Comparison of ENCODE assay signal across 11 mouse cellular contexts in genomic region chr4:153806180-153806692, GRCm38 (mm10).
DNase-seq lines count a peak whose midpoint lies in the region; ATAC-seq and TF ChIP-seq lines count a peak whose summit lies in the region.
"Had no signal": no experiment of that assay in that cellular context is flagged by ENCODE, and none has a peak within 500 bp of the region (broad histone marks: within the 10 kb centered on the region; RNA-seq: fewer than 3 reads in every experiment).

No protein-coding gene starts in this region.

- no peak overlapping the region for H3K27ac ChIP-seq in lung, postnatal 0 days (ENCODE audit: low read length)
- no peak overlapping the region for H3K27ac ChIP-seq in embryonic facial prominence, embryonic 15.5 days (replicated peaks)
- no peak overlapping the region for H3K27ac ChIP-seq in intestine, embryonic 16.5 days (ENCODE audit: low read length)
- no peak overlapping the region for H3K27ac ChIP-seq in stomach, embryonic 16.5 days (ENCODE audit: low read length)
- H3K27ac ChIP-seq: liver, embryonic 13.5 days had no signal

- no peak overlapping the region for H3K4me2 ChIP-seq in lung, postnatal 0 days (replicated peaks; ENCODE audit: low read depth, low read length)
- 0 out of 2 replicates have a peak overlapping the region, but pooled peaks have one; percentile 1 for H3K4me2 ChIP-seq in embryonic facial prominence, embryonic 15.5 days (replicated peaks)
- H3K4me2 ChIP-seq in intestine, embryonic 16.5 days (ENCODE audit: low read depth, low read length) = peak overlapping the region; percentile 12
- peak overlapping the region; percentile 30 for H3K4me2 ChIP-seq in stomach, embryonic 16.5 days (ENCODE audit: low read depth, low read length)
- H3K4me2 ChIP-seq: liver, embryonic 13.5 days had no signal

- no peaks in the 10 kb centered on the region for H3K36me3 ChIP-seq in lung, postnatal 0 days (ENCODE audit: insufficient read depth, low read length)
- H3K36me3 ChIP-seq in embryonic facial prominence, embryonic 15.5 days = no peaks in the 10 kb centered on the region
- H3K36me3 ChIP-seq in intestine, embryonic 16.5 days (ENCODE audit: control insufficient read depth, insufficient read depth, low read length) = no peaks in the 10 kb centered on the region
- no peaks in the 10 kb centered on the region for H3K36me3 ChIP-seq in stomach, embryonic 16.5 days (ENCODE audit: control insufficient read depth, insufficient read depth, low read length)
- H3K36me3 ChIP-seq: liver, embryonic 13.5 days had no signal

- intact Hi-C loops in gastrocnemius, postnatal 14 days (cut with DNase I; ENCODE audit: low total_unique reads) = no loop called here

- DNase-seq in lung, postnatal 0 days (ENCODE audit: low spot score) = peak; percentile 28
- DNase-seq in lung, postnatal 25 days (ENCODE audit: low spot score) = no peak
- no peak for DNase-seq in adrenal gland, adult 8-10 months
- no peak for DNase-seq in gastrocnemius, postnatal 14 days
- DNase-seq in T-cell, adult 2 months (ENCODE audit: low spot score) = no peak
- DNase-seq: cerebellum, adult 11 months; kidney, postnatal 25 days; liver, embryonic 13.5 days had no signal

- H3K9me3 ChIP-seq in lung, postnatal 0 days (ENCODE audit: low read length) = no peaks in the 10 kb centered on the region
- no peaks in the 10 kb centered on the region for H3K9me3 ChIP-seq in embryonic facial prominence, embryonic 15.5 days (replicated peaks)
- H3K9me3 ChIP-seq in intestine, embryonic 16.5 days (ENCODE audit: control insufficient read depth, low read length) = no peaks in the 10 kb centered on the region
- no peaks in the 10 kb centered on the region for H3K9me3 ChIP-seq in stomach, embryonic 16.5 days (replicated peaks; ENCODE audit: control insufficient read depth, low read length)
- H3K9me3 ChIP-seq: liver, embryonic 13.5 days had no signal

- no peak overlapping the region for H3K9ac ChIP-seq in lung, postnatal 0 days (replicated peaks; ENCODE audit: low read depth)
- H3K9ac ChIP-seq in embryonic facial prominence, embryonic 15.5 days = no peak overlapping the region
- H3K9ac ChIP-seq in intestine, embryonic 16.5 days (ENCODE audit: low read depth, low read length) = 0 out of 2 replicates have a peak overlapping the region, but pooled peaks have one; percentile 1
- H3K9ac ChIP-seq in stomach, embryonic 16.5 days (ENCODE audit: low read length) = no peak overlapping the region; the same call in 1 of the 2 replicates
- H3K9ac ChIP-seq: liver, embryonic 13.5 days had no signal

- no peak for TF ChIP-seq CTCF in lung, postnatal 0 days (IDR thresholded peaks at IDR 0.05)

- ATAC-seq in lung, postnatal 0 days = peak; percentile 59
- ATAC-seq in embryonic facial prominence, embryonic 15.5 days (ENCODE audit: insufficient number of reproducible peaks, low FRiP score, low TSS enrichment, low read depth) = peak; percentile 64; the same call in 1 of the 2 replicates
- peak; percentile 85 for ATAC-seq in intestine, embryonic 16.5 days
- ATAC-seq in stomach, embryonic 16.5 days (ENCODE audit: insufficient read depth, low FRiP score) = peak; percentile 56; the same call in 1 of the 2 replicates

- no peak overlapping the region for H3K4me3 ChIP-seq in lung, postnatal 0 days (ENCODE audit: low read depth, low read length)
- H3K4me3 ChIP-seq in embryonic facial prominence, embryonic 15.5 days (replicated peaks) = no peak overlapping the region
- no peak overlapping the region for H3K4me3 ChIP-seq in intestine, embryonic 16.5 days (ENCODE audit: low read length)
- H3K4me3 ChIP-seq in stomach, embryonic 16.5 days (replicated peaks; ENCODE audit: low read length) = no peak overlapping the region
- H3K4me3 ChIP-seq: liver, embryonic 13.5 days had no signal

- TF ChIP-seq EP300 in lung, postnatal 0 days (IDR thresholded peaks at IDR 0.05) = no peak

- H3K27me3 ChIP-seq in lung, postnatal 0 days (replicated peaks; ENCODE audit: insufficient read depth, low read length) = no peaks in the 10 kb centered on the region
- peaks cover 20% of the 10 kb centered on the region for H3K27me3 ChIP-seq in embryonic facial prominence, embryonic 15.5 days
- H3K27me3 ChIP-seq in intestine, embryonic 16.5 days (replicated peaks; ENCODE audit: control insufficient read depth, insufficient read depth, low read length) = 0 out of 2 replicates have a peak, but pooled peaks cover 4% of the 10 kb centered on the region
- no peaks in the 10 kb centered on the region for H3K27me3 ChIP-seq in stomach, embryonic 16.5 days (ENCODE audit: control insufficient read depth, insufficient read depth, low read length)

- WGBS in lung, postnatal 0 days = 6% methylated on average over 10 of the region's 10 CpGs
- WGBS in embryonic facial prominence, embryonic 15.5 days = 2% methylated on average over 10 of the region's 10 CpGs
- 6% methylated on average over 10 of the region's 10 CpGs for WGBS in intestine, embryonic 16.5 days
- 4% methylated on average over 10 of the region's 10 CpGs for WGBS in stomach, embryonic 16.5 days

- H3K4me1 ChIP-seq in lung, postnatal 0 days (ENCODE audit: insufficient read depth, low read depth, low read length) = no peaks in the 10 kb centered on the region
- H3K4me1 ChIP-seq in embryonic facial prominence, embryonic 15.5 days = 0 out of 2 replicates have a peak, but pooled peaks cover 5% of the 10 kb centered on the region
- H3K4me1 ChIP-seq in intestine, embryonic 16.5 days (ENCODE audit: control insufficient read depth, insufficient read depth, low read length) = 0 out of 2 replicates have a peak, but pooled peaks cover 4% of the 10 kb centered on the region
- H3K4me1 ChIP-seq in stomach, embryonic 16.5 days (ENCODE audit: control insufficient read depth, insufficient read depth, low read length) = peaks cover 6% of the 10 kb centered on the region; the same call in 1 of the 2 replicates
- H3K4me1 ChIP-seq: liver, embryonic 13.5 days had no signal
